Mouse (Mus musculus): Measurements from ENCODE around the gene Esrrg.

DNA sequence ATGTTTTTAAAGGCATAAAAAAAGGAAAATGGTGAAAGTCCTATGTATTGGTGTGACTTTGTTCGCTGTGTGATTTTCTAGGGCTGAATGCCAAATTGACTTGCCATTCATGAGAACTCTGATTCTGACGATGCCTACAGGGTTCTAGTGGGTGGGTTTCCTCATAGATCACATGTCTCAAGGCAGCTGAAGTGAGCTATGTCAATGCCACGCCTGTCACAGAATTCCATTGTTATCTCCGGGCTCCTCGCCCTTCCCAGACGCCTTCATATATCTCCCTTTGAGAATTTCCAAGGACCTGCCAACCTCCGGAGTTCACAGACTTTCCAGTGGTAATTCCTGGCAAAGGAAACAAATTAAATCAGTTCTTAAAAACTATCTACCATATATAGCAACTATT lies 493.2 kb downstream of the Esrrg start:
- TF ChIP-seq POLR2A (IDR thresholded peaks at IDR 0.05; ENCODE audit: extremely low read depth, insufficient read depth, low read length) = no peak
- TF ChIP-seq CTCF (IDR thresholded peaks at IDR 0.05; ENCODE audit: low read depth, low read length) = no peak

Measured in liver, adult 2 months (tissue).